Mouse (Mus musculus): Measurements from ENCODE around the gene Akap13.

- TF ChIP-seq POLR2A (IDR thresholded peaks at IDR 0.05; ENCODE audit: borderline replicate concordance, insufficient read depth, low read length): no peak
- TF ChIP-seq CTCF (IDR thresholded peaks at IDR 0.05; ENCODE audit: borderline replicate concordance, insufficient read depth, low read depth, low read length): no peak
Observed at GRCm38 (mm10) chr7:75778053-75778452, 322.7 kb downstream of the Akap13 start.

All from cerebellum, adult 2 months (tissue).